Mouse (Mus musculus): ENCODE data around the gene Htra2.

The Htra2 gene

GRCm38 (mm10) chr6:83013444-83013843 is 41.6 kb downstream of the Htra2 start:
- in situ Hi-C loops (cut with MboI; ENCODE audit: unreplicated experiment in 2 of 2) = no loop called here

- in situ Hi-C loops (cut with MboI; ENCODE audit: unreplicated experiment in 2 of 2) = no loop called here
These were observed 43.3 kb downstream of the Htra2 start for GRCm38 (mm10) chr6:83011756-83012155.

GRCm38 (mm10) chr6:83011255-83011654 is 43.8 kb downstream of the Htra2 start:
- in situ Hi-C loops (cut with MboI; ENCODE audit: unreplicated experiment in 2 of 2) = no loop called here

- in situ Hi-C loops (cut with MboI; ENCODE audit: unreplicated experiment in 2 of 2) = no loop called here
These were observed 45.1 kb downstream of the Htra2 start for GRCm38 (mm10) chr6:83010010-83010409.

GRCm38 (mm10) chr6:83008659-83009058 is 46.4 kb downstream of the Htra2 start:
- in situ Hi-C loops (cut with MboI; ENCODE audit: unreplicated experiment in 2 of 2) = no loop called here

- in situ Hi-C loops (cut with MboI; ENCODE audit: unreplicated experiment in 2 of 2) = no loop called here
These were observed 49.0 kb downstream of the Htra2 start for GRCm38 (mm10) chr6:83006114-83006513.

- in situ Hi-C loops (cut with MboI; ENCODE audit: unreplicated experiment in 2 of 2) = no loop called here
These were observed 49.5 kb downstream of the Htra2 start for GRCm38 (mm10) chr6:83005444-83006011.

- in situ Hi-C loops (cut with MboI; ENCODE audit: unreplicated experiment in 2 of 2) = loop anchor here in 1 of 2 experiments (5.0 kb wide), 2 partner anchors 47 to 502 kb away; partner anchors contain the start of genes Aup1 and Dguok
These were observed 50.2 kb downstream of the Htra2 start for GRCm38 (mm10) chr6:83004872-83005271.

- in situ Hi-C loops (cut with MboI; ENCODE audit: unreplicated experiment in 2 of 2) = loop anchor here in 1 of 2 experiments (5.0 kb wide), 2 partner anchors 48 to 503 kb away; partner anchors contain the start of genes Aup1 and Dguok
These were observed 50.8 kb downstream of the Htra2 start for GRCm38 (mm10) chr6:83004309-83004708.

GRCm38 (mm10) chr6:83003850-83004249 is 51.2 kb downstream of the Htra2 start:
- in situ Hi-C loops (cut with MboI; ENCODE audit: unreplicated experiment in 2 of 2) = loop anchor here in 1 of 2 experiments (5.0 kb wide), 2 partner anchors 48 to 503 kb away; partner anchors contain the start of genes Aup1 and Dguok

- in situ Hi-C loops (cut with MboI; ENCODE audit: unreplicated experiment in 2 of 2) = loop anchor here in 1 of 2 experiments (5.0 kb wide), 2 partner anchors 49 to 504 kb away; partner anchors contain the start of genes Aup1 and Dguok
These were observed 52.0 kb downstream of the Htra2 start for GRCm38 (mm10) chr6:83003082-83003481.
